In the genomic region with DNA sequence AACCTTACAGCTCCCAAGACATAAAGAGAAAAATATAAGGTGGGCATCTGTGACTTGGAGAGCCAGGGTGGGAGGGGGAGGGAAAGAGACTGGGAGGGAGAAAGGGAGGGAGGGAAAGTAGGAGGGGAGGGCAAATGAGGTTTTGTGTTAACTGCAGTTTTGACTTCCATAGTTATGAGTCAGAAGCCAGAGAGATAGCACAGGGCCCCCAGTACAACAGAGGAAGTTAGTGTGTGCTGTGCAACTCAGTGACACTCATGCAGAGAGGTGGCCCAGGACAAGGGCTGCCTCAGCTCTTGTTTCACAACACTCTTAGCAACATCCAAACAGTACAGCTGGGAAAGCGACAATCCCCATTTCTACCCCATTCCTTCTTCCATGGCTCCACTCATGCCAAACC, we compare ENCODE assay signal across 12 mouse cellular contexts.
A peak's percentile ranks its signal among the peaks of the same experiment; 100 is the strongest.
DNase-seq lines count a peak whose midpoint lies in the region; ATAC-seq and TF ChIP-seq lines count a peak whose summit lies in the region.
"Had no signal": no experiment of that assay in that cellular context is flagged by ENCODE, and none has a peak within 500 bp of the region (broad histone marks: within the 10 kb centered on the region; RNA-seq: fewer than 3 reads in every experiment).

No protein-coding gene starts in this region.

- H3K27me3 ChIP-seq in liver, embryonic 13.5 days: no peaks in the 10 kb centered on the region
- H3K27me3 ChIP-seq in forebrain, postnatal 0 days (ENCODE audit: insufficient read depth, low read length): no peaks in the 10 kb centered on the region
- H3K27me3 ChIP-seq: hindbrain, embryonic 15.5 days had no signal

- H3K9ac ChIP-seq in liver, embryonic 13.5 days: no peak overlapping the region
- H3K9ac ChIP-seq in forebrain, postnatal 0 days: no peak overlapping the region
- H3K9ac ChIP-seq: hindbrain, embryonic 15.5 days had no signal

- no peak overlapping the region for H3K4me3 ChIP-seq in liver, embryonic 13.5 days (replicated peaks)
- no peak overlapping the region for H3K4me3 ChIP-seq in forebrain, postnatal 0 days (ENCODE audit: low read depth, low read length)
- H3K4me3 ChIP-seq: hindbrain, embryonic 15.5 days had no signal

- no peak overlapping the region for H3K4me2 ChIP-seq in liver, embryonic 13.5 days
- no peak overlapping the region for H3K4me2 ChIP-seq in forebrain, postnatal 0 days (ENCODE audit: low read depth)
- H3K4me2 ChIP-seq: hindbrain, embryonic 15.5 days; midbrain, embryonic 11.5 days had no signal

- H3K27ac ChIP-seq in liver, embryonic 13.5 days: peak overlapping the region; percentile 16; the same call in 1 of the 2 replicates
- no peak overlapping the region for H3K27ac ChIP-seq in forebrain, postnatal 0 days (ENCODE audit: low read depth, low read length)
- H3K27ac ChIP-seq: hindbrain, embryonic 15.5 days had no signal

- no peaks in the 10 kb centered on the region for H3K36me3 ChIP-seq in liver, embryonic 13.5 days
- H3K36me3 ChIP-seq in forebrain, postnatal 0 days (ENCODE audit: insufficient read depth): no peaks in the 10 kb centered on the region
- H3K36me3 ChIP-seq: hindbrain, embryonic 15.5 days had no signal

- peak; percentile 96 for DNase-seq in heart, adult 11 months
- DNase-seq in heart, adult 8-10 months (ENCODE audit: low spot score): no peak
- peak; percentile 43 for DNase-seq in lung, postnatal 10 days
- no peak for DNase-seq in lung, postnatal 4 days
- DNase-seq in liver, embryonic 13.5 days: no peak
- no peak for DNase-seq in forebrain, postnatal 0 days
- no peak for DNase-seq in thymus, postnatal 36 days
- no peak for DNase-seq in MN1 (ENCODE audit: low spot score)
- DNase-seq: adrenal gland, adult 8-10 months had no signal

- WGBS in liver, embryonic 13.5 days (ENCODE audit: insufficient replicate concordance): 67% methylated on average over 1 of the region's 1 CpGs
- WGBS in forebrain, postnatal 0 days: 94% methylated on average over 1 of the region's 1 CpGs

- TF ChIP-seq CTCF in forebrain, postnatal 0 days (IDR thresholded peaks at IDR 0.05; ENCODE audit: low read depth): no peak

- peaks cover 51% of the 10 kb centered on the region for H3K4me1 ChIP-seq in liver, embryonic 13.5 days (replicated peaks)
- no peaks in the 10 kb centered on the region for H3K4me1 ChIP-seq in forebrain, postnatal 0 days (ENCODE audit: insufficient read depth)
- H3K4me1 ChIP-seq: hindbrain, embryonic 15.5 days had no signal

- no peaks in the 10 kb centered on the region for H3K9me3 ChIP-seq in liver, embryonic 13.5 days (replicated peaks)
- H3K9me3 ChIP-seq in forebrain, postnatal 0 days (ENCODE audit: low read length): no peaks in the 10 kb centered on the region
- H3K9me3 ChIP-seq: hindbrain, embryonic 15.5 days had no signal

- no peak for ATAC-seq in liver, embryonic 13.5 days (ENCODE audit: low read depth)
- ATAC-seq in forebrain, postnatal 0 days: no peak
- ATAC-seq: forebrain, embryonic 16.5 days had no signal

Comparison
In these comparisons a context has a peak if more than half of its experiments do, and no peak if none do; other contexts are left out.
1. DNase-seq: peak in heart, adult 11 months (single experiment) and lung, postnatal 10 days (single experiment); none in heart, adult 8-10 months (single experiment), lung, postnatal 4 days (0 of 2), liver, embryonic 13.5 days (single experiment), forebrain, postnatal 0 days (single experiment), thymus, postnatal 36 days (0 of 2) and MN1 (single experiment).